Comparison of ENCODE assay signal across 12 mouse cellular contexts in the genomic region with DNA sequence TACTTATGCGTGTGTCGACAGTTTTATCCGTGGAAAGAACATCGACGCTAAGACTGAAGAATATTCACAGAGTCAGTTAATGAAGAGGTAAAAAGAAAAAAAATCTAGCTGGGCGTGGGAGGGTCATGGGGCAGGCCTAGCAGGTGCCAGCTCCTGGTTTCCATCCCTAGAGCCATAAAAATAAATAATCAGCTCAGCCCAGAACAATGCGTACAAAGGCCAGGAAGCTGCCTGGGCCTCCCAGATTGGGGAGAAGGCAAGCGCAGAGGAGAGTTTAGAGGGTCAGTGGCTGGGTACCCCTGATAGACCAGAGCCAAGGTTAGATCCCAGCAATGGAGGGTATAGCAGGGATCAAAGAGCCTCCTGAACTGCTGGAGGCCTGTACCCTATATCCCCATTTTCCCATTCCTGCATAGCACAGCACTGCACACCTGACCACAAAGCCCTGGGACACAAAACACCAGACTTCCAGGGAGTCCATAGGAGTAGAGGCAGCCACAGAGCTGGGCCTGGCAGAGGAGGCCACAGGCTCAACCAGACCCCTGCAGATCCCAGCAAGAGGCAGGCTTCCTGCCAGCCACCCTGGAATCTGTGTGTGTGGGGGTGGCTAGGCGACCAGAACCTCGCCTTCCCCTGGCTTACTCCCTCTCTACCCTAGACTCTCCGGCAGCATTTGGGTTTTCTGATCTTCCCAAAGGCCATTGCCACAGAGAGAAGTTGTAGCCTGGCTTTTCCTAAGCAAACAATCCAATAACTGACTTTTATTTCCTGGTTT. TPM values are rescaled to one million over a fixed set of nuclear protein-coding genes. Genes with fewer than 3 reads are reported as not detected.
DNase-seq lines count a peak whose midpoint lies in the region; ATAC-seq and TF ChIP-seq lines count a peak whose summit lies in the region.
"Had no signal": no experiment of that assay in that cellular context is flagged by ENCODE, and none has a peak within 500 bp of the region (broad histone marks: within the 10 kb centered on the region; RNA-seq: fewer than 3 reads in every experiment).

No protein-coding gene starts in this region.

- H3K4me3 ChIP-seq in left cerebral cortex, adult 2 months: no peak overlapping the region
- H3K4me3 ChIP-seq in brown adipose tissue, adult 24 weeks (ENCODE audit: insufficient read depth, low read depth, low read length): no peak overlapping the region
- no peak overlapping the region for H3K4me3 ChIP-seq in intestine, embryonic 14.5 days (ENCODE audit: low read depth, low read length)
- no peak overlapping the region for H3K4me3 ChIP-seq in liver, postnatal 0 days (ENCODE audit: low read depth, low read length)

- WGBS in intestine, embryonic 14.5 days: 56% methylated on average over 11 of the region's 11 CpGs
- 75% methylated on average over 11 of the region's 11 CpGs for WGBS in liver, postnatal 0 days (ENCODE audit: insufficient replicate concordance)

- intact Hi-C loops in left cerebral cortex, adult 2 months (cut with DNase I): no loop called here

- no peak for TF ChIP-seq CTCF in left cerebral cortex, adult 2 months (IDR thresholded peaks at IDR 0.05)
- TF ChIP-seq CTCF in liver, postnatal 0 days (IDR thresholded peaks at IDR 0.05; ENCODE audit: low read depth): no peak

- peak; percentile 25; the same call in 1 of the 2 replicates for ATAC-seq in intestine, embryonic 14.5 days (replicated peaks; ENCODE audit: low FRiP score, low TSS enrichment, low read depth)
- no peak for ATAC-seq in liver, postnatal 0 days
- ATAC-seq: forebrain, postnatal 0 days had no signal

- H3K27ac ChIP-seq in left cerebral cortex, adult 2 months: peak overlapping the region; percentile 67
- H3K27ac ChIP-seq in brown adipose tissue, adult 24 weeks (replicated peaks; ENCODE audit: low read depth, low read length): 0 out of 2 replicates have a peak overlapping the region, but pooled peaks have one; percentile 28
- peak overlapping the region; percentile 76 for H3K27ac ChIP-seq in intestine, embryonic 14.5 days (ENCODE audit: low read depth)
- H3K27ac ChIP-seq in liver, postnatal 0 days (ENCODE audit: low read depth): no peak overlapping the region

- no peaks in the 10 kb centered on the region for H3K9me3 ChIP-seq in intestine, embryonic 14.5 days (ENCODE audit: control insufficient read depth, low read length)
- H3K9me3 ChIP-seq in liver, postnatal 0 days (ENCODE audit: low read length): no peaks in the 10 kb centered on the region

- no peaks in the 10 kb centered on the region for H3K36me3 ChIP-seq in intestine, embryonic 14.5 days (ENCODE audit: control insufficient read depth, insufficient read depth, low read length)
- no peaks in the 10 kb centered on the region for H3K36me3 ChIP-seq in liver, postnatal 0 days (replicated peaks; ENCODE audit: insufficient read depth, low read length)

- H3K9ac ChIP-seq in intestine, embryonic 14.5 days (ENCODE audit: low read length): no peak overlapping the region
- no peak overlapping the region for H3K9ac ChIP-seq in liver, postnatal 0 days (replicated peaks)
- H3K9ac ChIP-seq: forebrain, postnatal 0 days had no signal

- peaks cover 34% of the 10 kb centered on the region for H3K27me3 ChIP-seq in intestine, embryonic 14.5 days (replicated peaks; ENCODE audit: control insufficient read depth, insufficient read depth, low read length)
- peaks cover 21% of the 10 kb centered on the region for H3K27me3 ChIP-seq in liver, postnatal 0 days (ENCODE audit: insufficient read depth, low read length)

- no peak overlapping the region for H3K4me2 ChIP-seq in intestine, embryonic 14.5 days (ENCODE audit: low read length)
- no peak overlapping the region for H3K4me2 ChIP-seq in liver, postnatal 0 days (ENCODE audit: low read depth, low read length)

- DNase-seq in left cerebral cortex, adult 2 months (ENCODE audit: extremely low spot score in 1 of 2, low spot score in 2 of 2): no peak
- DNase-seq in left cerebral cortex, adult 8-10 months (ENCODE audit: low spot score in 2 of 2): no peak
- DNase-seq in intestine, embryonic 14.5 days (ENCODE audit: low spot score): no peak
- peak; percentile 38 for DNase-seq in kidney, postnatal 10 days
- no peak for DNase-seq in retina, postnatal 1 day
- DNase-seq in liver, postnatal 0 days: no peak
- DNase-seq: cerebellum, postnatal 36 days; forebrain, postnatal 0 days; lung, postnatal 14 days; thymus, postnatal 25 days had no signal

- peaks cover 3% of the 10 kb centered on the region; the same call in 1 of the 2 replicates for H3K4me1 ChIP-seq in brown adipose tissue, adult 24 weeks (ENCODE audit: control insufficient read depth, insufficient read depth, insufficient read length, low read length)
- peaks cover 5% of the 10 kb centered on the region; the same call in 1 of the 2 replicates for H3K4me1 ChIP-seq in intestine, embryonic 14.5 days (replicated peaks; ENCODE audit: control insufficient read depth, insufficient read depth, low read length)
- peaks cover 5% of the 10 kb centered on the region; the same call in 1 of the 2 replicates for H3K4me1 ChIP-seq in liver, postnatal 0 days (ENCODE audit: insufficient read depth)

- TF ChIP-seq EP300 in liver, postnatal 0 days (IDR thresholded peaks at IDR 0.05; ENCODE audit: low read depth): no peak

RNA-seq across cellular contexts. Expression of gene Degs2, which starts 3.2 kb away (rescaled TPM):
- 1 to 10 TPM; 4.8 to 5.5 TPM for total RNA-seq in left cerebral cortex, adult 2 months (2021)
- total RNA-seq in left cerebral cortex, adult 8-10 months (2022): 1 to 10 TPM; 4.8 to 7.2 (median 6.6) TPM
- not detected in 2 replicates for polyA plus RNA-seq in brown adipose tissue, adult 24 weeks (2012; ENCODE audit: insufficient read depth, insufficient read length, missing spikeins)
- polyA plus RNA-seq in intestine, embryonic 14.5 days (2014; fragmentation: Nextera tagmentation; extraction: Ambion mirVana): 43.9 and 51.6 TPM in 2 replicates
- 0.13 TPM in 2 replicates for polyA plus RNA-seq in liver, postnatal 0 days (2015; fragmentation: Nextera tagmentation; extraction: Ambion mirVana)
- total RNA-seq: forebrain, postnatal 0 days; monocyte, adult 5-6 weeks had no signal

Comparison
In these comparisons a context has a peak if more than half of its experiments do, and no peak if none do; other contexts are left out.
1. RNA of gene Degs2, which starts 3.2 kb away (polyA plus RNA-seq): 43.9 to 51.6 TPM in intestine, embryonic 14.5 days; 0.13 TPM in liver, postnatal 0 days and not detected in brown adipose tissue, adult 24 weeks; every median in the first group is over 10 times any median in the second.